Mouse (Mus musculus): ENCODE data around the gene Il23r.
"Not testable (repeated sequence)": the region's sequence is repeated elsewhere in the genome, so short reads cannot be mapped to it uniquely, and the experiment has no call there.

Il23r gene

GRCm38 (mm10) chr6:67491755-67492154 lies at the start of gene Il23r:
Gene Il23r, minus strand, starts transcription at chr6:67491855.
- DNase-seq: no peak

- DNase-seq: no peak
Observed at GRCm38 (mm10) chr6:67535777-67536054, 44.1 kb upstream of the Il23r start, which contains the start of gene Tacstd2. Gene Tacstd2, minus strand, starts transcription at chr6:67535796.

GRCm38 (mm10) chr6:67535005-67535776 lies 43.5 kb upstream of the Il23r start:
- DNase-seq: no peak

- DNase-seq: no peak
Observed at GRCm38 (mm10) chr6:67534191-67535004, 42.7 kb upstream of the Il23r start.

GRCm38 (mm10) chr6:67532665-67533440 lies 41.2 kb upstream of the Il23r start:
- no peak for DNase-seq

GRCm38 (mm10) chr6:67531822-67532162 lies 40.1 kb upstream of the Il23r start:
- no peak for DNase-seq

- no peak for DNase-seq
Observed at GRCm38 (mm10) chr6:67530992-67531821, 39.6 kb upstream of the Il23r start.

GRCm38 (mm10) chr6:67526356-67526755 lies 34.7 kb upstream of the Il23r start:
- no peak for DNase-seq

GRCm38 (mm10) chr6:67510752-67511151 lies 19.1 kb upstream of the Il23r start:
- no peak for DNase-seq

DNA sequence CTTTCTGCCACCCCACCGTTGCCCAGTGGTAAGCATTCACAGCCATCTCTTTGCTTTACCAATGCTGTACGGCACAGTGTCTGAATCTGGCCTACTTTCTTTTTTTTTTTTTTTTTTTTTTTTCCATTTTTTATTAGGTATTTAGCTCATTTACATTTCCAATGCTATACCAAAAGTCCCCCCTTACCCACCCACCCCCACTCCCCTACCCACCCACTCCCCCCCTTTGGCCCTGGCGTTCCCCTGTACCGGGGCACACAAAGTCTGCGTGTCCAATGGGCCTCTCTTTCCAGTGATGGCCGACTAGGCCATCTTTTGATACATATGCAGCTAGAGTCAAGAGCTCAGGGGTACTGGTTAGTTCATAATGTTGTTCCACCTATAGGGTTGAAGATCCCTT lies 10.3 kb upstream of the Il23r start:
- not testable (repeated sequence) for DNase-seq

DNA sequence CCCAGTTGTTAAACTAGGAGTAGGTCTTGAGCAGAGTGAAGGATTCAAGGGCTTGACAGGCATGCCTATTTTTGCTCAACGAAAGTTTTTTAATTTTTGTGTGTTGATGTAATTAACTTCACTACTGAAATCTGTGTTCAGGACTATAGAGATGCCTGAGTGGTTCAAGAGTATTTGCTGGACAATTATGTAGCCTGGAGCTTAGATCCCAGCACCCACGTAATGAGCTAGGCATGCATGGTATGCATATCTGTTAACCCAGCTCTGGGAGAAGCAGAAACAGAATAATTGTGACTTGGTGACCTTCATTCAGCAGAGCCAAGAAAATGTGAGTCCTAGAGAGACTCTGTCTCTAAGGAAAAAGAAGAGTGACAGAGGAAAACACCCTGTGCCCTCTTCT lies 10.6 kb downstream of the Il23r start:
- no peak for DNase-seq

GRCm38 (mm10) chr6:67471242-67471641 lies 20.4 kb downstream of the Il23r start:
- DNase-seq: no peak

GRCm38 (mm10) chr6:67459424-67459823 lies 32.2 kb downstream of the Il23r start:
- no peak for DNase-seq

DNA sequence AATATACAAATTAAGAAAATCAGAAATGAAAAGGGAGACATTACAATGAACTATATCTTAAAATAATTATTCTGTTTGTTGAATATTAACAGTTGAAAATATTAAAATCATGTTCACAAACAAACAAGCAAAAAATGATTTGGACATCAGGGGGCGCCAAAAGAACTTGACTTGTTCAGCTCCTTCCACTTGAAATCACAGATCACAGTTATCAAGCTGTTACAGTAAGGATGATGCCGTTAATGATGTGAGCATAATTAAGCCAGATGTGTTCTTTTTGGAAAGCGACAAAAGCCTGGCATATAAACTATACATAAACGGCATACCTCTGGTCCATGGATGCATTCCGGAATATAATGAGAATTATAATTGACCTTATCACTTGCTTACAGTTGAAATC lies 40.3 kb downstream of the Il23r start:
- DNase-seq: no peak

DNA sequence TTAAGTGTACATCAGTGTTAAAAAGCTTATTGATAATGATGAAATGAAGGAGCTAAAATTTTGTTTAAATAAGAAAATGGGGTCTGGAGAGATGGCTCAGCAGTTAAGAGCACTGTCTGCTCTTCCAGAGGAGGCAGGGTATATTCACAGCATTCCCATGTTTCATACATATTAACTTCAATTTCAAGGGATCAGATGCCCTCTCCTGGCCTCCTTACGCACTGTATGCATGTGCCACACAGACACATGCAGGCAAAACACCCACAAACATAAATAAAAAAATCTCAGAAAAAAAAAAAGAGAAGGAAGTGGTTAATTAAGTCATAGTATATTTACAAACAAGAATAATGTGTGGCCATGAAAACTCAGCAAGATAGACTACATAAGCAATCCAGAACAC lies 45.8 kb downstream of the Il23r start:
- DNase-seq: no peak

DNA sequence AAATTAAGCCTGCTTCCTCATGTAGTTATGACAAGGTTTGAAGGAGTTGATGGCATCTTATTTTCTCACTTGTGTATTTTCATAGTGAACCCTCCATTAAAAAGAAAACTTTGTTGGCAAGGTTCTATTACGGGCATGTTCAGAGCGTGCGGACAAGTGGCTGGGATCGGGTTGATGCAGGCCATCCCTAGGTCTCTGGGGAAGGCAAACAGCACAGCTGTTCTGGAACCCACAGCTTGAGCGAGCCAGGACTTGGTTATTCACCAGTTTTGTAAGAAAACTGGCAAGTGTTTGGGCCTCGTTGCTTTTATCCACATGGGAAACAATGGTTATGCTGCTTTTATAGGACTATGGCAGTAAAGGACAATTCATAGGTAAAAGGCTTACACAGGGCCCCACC lies 48.5 kb downstream of the Il23r start:
- no peak for DNase-seq

DNA sequence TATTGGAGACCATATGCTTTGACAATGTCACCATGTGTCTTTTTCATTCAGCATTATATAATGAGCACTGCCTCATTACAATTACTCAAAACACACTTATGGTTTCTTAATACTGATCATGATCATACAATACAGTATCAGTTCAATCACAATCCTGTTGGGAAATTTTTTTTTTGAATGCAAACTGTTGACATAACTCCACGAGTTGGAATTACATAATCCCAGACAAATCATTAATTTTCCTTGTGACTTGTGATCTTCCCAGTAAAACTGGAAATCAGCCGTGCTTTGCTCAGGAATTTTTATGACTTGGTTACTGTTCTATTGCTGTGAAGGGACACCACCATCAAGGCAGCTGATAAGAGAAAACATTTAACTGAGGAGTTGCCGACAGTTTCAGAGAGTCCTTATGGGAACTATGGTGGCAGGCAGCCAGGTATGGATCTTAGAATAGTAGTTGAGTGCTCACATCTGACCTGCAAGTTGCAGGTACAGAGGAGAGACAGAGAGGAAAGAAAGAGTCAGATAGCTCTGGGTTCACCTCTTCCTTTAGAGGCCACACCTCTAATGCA lies 53.8 kb downstream of the Il23r start:
- DNase-seq: no peak

DNA sequence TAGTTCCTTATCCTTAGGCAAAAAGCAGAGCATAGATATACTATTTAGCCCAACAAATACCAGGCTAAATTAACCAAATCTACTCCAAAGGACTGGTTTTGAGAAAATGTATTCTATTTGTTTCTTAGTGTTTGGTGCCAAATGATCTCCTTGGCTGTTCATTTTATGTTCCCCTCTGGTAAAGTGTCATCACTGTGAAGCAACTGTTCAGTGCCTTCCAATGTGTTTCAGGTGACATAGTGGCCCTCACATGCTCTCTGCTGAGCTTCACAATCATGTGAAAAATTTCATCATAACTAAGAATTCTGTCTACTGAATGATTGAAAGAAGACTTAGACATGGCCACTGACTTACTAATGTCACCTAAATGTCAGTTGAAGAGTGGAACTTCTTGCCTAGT lies 54.6 kb downstream of the Il23r start:
- no peak for DNase-seq

DNA sequence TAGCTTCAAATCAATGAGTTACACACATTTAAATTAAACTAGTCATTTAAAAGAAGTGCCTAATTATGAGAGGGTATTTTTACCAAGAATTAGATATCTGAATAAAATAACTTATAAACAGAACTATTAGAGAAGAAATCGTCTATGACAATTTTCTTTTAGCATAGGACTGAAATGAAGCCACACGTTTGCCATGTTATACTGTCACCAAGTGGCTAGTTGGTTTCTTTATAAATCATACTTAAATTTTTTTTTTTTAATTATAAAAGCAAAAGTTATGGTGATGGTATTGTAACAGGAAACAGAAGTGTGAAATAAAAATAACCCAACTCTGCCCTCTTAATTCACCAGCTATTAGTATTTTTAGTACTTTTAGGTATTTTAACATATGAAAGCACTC lies 55.4 kb downstream of the Il23r start:
- DNase-seq: no peak

- DNase-seq: no peak
Observed at GRCm38 (mm10) chr6:67435711-67436110, 55.9 kb downstream of the Il23r start.

- no peak for DNase-seq
Observed at GRCm38 (mm10) chr6:67434755-67435452, 56.8 kb downstream of the Il23r start.

DNA sequence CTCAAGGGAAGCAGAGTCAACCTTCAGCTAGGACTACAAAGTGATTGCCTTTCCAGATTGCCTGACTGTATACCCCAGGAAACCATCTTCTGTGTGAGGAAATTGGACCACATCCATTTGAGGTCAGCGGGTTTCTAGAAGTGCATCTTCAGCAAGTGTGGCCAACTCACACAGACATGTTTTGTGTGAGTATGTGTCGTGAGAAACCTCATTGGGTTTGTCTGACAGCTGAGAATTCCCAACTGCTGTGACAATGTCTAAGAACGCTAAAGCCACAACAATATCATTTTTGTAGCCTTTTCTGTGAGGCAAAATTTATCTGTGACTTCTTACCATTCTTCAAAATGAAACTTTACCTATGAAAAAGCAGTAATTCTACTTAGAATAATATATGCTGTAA lies 59.8 kb downstream of the Il23r start:
- DNase-seq: no peak

Measured in cerebellum, adult 11 months (tissue).